Mouse (Mus musculus) mouse embryonic stem cell (cell line): Measurements from ENCODE around the gene Ppp3ca.

Experiments used
- in situ Hi-C, 2 experiments: fragments of 300-500 bp; cut with MboI; formaldehyde crosslinking; loops; 1 replicate in 1 of 2; 3 replicates in 1 of 2; pipeline ENCODE4 v1.14.3; 2019 to 2020; ENCODE audit warnings: low sequenced_read_pairs in 2 of 2, low pct_unique_long_range_greater_than_20kb in 1 of 2, mixed read lengths in 1 of 2; ENCODE audit not compliant: unreplicated experiment in 1 of 2

Ppp3ca gene

GRCm38 (mm10) chr3:136714307-136715039 is 44.5 kb downstream of the Ppp3ca start:
- in situ Hi-C loops, result no loop called here

GRCm38 (mm10) chr3:136716247-136716646 is 46.3 kb downstream of the Ppp3ca start:
- in situ Hi-C loops, result no loop called here

GRCm38 (mm10) chr3:136718412-136718811 is 48.5 kb downstream of the Ppp3ca start:
- in situ Hi-C loops, result no loop called here

GRCm38 (mm10) chr3:136721241-136721640 is 51.3 kb downstream of the Ppp3ca start:
- in situ Hi-C loops, result no loop called here

- in situ Hi-C loops, result no loop called here
Observed at GRCm38 (mm10) chr3:136721804-136722427, 52.0 kb downstream of the Ppp3ca start.

- in situ Hi-C loops, result no loop called here
Observed at GRCm38 (mm10) chr3:136722493-136722892, 52.6 kb downstream of the Ppp3ca start.

GRCm38 (mm10) chr3:136725311-136726156 is 55.6 kb downstream of the Ppp3ca start:
- in situ Hi-C loops, result no loop called here

GRCm38 (mm10) chr3:136727877-136728276 is 58.0 kb downstream of the Ppp3ca start:
- in situ Hi-C loops, result no loop called here

- in situ Hi-C loops, result no loop called here
Observed at GRCm38 (mm10) chr3:136729978-136730377, 60.1 kb downstream of the Ppp3ca start.

GRCm38 (mm10) chr3:136731579-136731978 is 61.7 kb downstream of the Ppp3ca start:
- in situ Hi-C loops, result no loop called here

GRCm38 (mm10) chr3:136736021-136736420 is 66.1 kb downstream of the Ppp3ca start:
- in situ Hi-C loops, result no loop called here

GRCm38 (mm10) chr3:136736773-136737298 is 66.9 kb downstream of the Ppp3ca start:
- in situ Hi-C loops, result no loop called here

GRCm38 (mm10) chr3:136738474-136738873 is 68.5 kb downstream of the Ppp3ca start:
- in situ Hi-C loops, result no loop called here

GRCm38 (mm10) chr3:136738914-136739313 is 69.0 kb downstream of the Ppp3ca start:
- in situ Hi-C loops, result no loop called here

GRCm38 (mm10) chr3:136741659-136742058 is 71.7 kb downstream of the Ppp3ca start:
- in situ Hi-C loops, result no loop called here

- in situ Hi-C loops, result no loop called here
Observed at GRCm38 (mm10) chr3:136742258-136743057, 72.5 kb downstream of the Ppp3ca start.

- in situ Hi-C loops, result no loop called here
Observed at GRCm38 (mm10) chr3:136744295-136744897, 74.5 kb downstream of the Ppp3ca start.

GRCm38 (mm10) chr3:136745456-136745855 is 75.5 kb downstream of the Ppp3ca start:
- in situ Hi-C loops, result no loop called here
